Mouse (Mus musculus) kidney, adult 8-10 months (tissue): ENCODE data around the gene Hnrnpl.
A peak's percentile ranks its signal among the peaks of the same experiment; 100 is the strongest.

Experiments
- DNase-seq, 2 experiments: peaks; one replicate each; pipeline ENCODE4 v3.0.0; 2022

The Hnrnpl gene

DNA sequence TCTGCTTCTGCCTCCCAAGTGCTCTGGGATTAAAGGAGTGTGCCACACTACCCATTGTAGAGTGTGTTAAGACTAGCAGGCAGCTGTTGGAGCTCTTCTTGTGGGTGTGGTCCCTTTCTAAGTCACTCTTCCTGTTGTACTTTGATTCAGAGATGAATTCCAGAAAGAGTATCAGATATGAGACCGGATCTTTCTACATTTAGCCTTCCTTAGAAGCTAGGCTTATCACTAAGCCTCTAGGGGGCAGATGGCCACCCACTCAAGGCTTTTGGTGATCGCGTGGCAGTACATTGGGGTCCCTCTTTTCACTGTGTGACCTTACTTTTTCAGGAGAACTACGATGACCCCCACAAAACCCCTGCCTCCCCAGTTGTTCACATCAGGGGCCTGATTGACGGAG is 4.6 kb downstream of the Hnrnpl start:
- no peak for DNase-seq

GRCm38 (mm10) chr7:28814306-28815034 is 6.1 kb downstream of the Hnrnpl start:
- DNase-seq, result no peak

DNA sequence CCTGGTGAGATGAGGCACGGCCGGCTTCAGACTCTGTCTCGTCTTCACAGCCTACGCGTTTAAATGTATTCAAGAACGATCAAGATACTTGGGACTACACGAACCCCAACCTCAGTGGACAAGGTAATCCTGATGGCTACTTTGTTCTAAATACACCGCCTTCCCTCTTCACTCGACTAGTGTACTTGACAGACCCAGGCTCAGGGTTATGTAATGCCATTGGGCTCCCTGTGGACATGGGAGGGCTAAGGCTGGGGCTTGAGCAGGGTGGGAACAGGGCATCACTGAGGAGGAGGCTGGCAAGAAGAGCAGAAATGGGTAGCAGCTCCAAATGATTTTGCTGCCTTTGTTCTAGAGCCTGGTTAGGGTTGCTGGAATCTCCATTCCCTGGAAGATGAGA is 6.9 kb downstream of the Hnrnpl start:
- no peak for DNase-seq

- no peak for DNase-seq
These were observed 7.9 kb downstream of the Hnrnpl start for GRCm38 (mm10) chr7:28816201-28816600.

DNA sequence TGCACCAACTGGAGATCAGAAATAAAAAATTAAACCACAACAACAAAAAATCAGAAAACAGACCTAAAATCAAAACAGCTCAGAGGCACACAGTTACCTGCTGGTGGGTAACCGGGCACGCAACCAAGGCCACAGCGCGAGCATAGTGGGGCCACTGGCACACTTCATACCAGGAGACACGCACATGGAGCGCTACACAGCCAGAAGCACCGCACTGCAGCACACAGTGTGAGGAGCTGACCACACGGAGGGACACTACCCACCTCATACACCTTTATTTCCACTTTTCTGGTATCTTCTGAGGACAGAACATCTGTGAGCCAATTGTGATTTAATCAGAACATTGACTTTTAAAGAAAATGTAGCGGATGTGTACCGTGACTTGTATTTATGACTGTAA is 8.6 kb downstream of the Hnrnpl start:
- no peak for DNase-seq

DNA sequence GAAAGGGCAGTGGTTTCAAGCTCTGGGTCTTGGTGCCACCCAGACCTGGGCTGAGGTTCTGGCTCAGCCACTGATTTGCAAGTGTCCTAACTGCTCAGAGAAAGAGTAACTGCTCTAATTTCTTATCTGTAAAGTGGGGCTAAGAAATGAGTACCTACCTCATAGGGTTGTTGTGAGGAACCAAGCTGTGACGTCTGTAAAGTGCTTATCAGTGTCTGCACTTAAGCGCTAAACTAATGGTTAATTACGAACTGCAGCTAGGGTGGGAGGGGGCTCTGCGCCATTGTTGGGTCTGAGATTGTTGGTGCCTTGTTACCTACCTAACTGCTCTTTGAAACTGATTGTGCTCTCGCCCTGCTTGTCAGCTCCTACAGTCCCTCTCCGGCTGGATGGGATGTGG is 9.2 kb downstream of the Hnrnpl start:
- no peak for DNase-seq

DNA sequence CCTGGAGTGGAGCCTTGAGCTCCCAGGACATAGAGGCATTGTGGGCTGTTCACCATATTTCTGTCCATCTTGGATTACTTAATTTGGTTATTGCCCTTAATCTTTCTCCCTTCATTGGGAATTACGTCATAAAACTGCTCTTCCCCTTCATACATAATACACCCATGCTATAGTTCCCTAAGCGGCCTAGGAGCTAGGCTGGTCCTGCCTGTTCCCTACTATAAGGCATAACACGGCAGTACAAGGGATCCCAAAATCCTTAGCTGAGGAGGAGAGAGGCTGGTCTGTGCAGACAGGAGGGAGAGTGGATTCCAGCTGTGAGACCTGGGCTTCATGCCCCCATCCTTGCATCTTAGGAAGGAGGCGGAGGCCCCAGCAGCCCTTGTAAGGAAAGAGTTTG is 9.6 kb downstream of the Hnrnpl start:
- no peak for DNase-seq

DNA sequence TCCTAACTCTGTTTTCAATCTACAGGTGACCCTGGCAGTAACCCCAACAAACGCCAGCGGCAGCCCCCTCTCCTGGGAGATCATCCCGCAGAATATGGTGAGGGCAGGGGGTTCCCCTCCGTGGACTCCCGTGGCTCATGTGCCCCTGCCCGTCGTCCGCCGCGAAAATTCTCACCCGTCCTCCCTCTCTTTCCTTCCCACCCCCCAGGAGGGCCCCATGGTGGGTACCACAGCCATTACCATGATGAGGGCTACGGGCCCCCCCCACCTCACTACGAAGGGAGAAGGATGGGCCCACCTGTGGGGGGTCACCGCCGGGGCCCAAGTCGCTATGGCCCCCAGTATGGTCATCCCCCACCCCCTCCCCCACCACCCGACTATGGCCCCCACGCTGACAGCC is 10.1 kb downstream of the Hnrnpl start:
- DNase-seq, result no peak

DNA sequence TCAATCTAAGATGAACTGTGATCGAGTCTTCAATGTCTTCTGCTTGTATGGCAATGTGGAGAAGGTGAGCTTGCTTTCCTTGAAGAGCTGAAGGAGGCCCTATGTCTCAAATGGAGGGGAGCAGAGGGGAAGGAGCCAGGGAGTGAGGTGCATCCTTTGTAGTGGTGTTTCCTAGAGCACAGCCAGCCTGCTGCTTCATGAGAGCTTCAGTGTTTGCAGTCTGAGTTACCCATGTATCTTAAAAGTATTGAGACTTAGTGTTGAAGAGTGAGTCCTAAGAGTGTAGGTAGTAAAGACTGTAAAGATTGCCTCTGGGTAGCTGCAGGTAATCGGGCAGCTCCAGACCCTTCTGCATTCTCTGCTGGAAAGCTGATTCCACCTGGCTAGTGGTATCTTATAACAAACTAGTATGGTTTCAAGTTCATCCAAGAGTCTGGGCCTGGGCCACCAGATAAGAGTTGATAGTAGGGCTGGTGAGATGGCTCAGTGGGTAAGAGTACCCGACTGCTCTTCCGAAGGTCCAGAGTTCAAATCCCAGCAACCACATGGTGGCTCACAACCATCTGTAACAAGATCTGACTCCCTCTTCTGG is 10.6 kb downstream of the Hnrnpl start:
- DNase-seq, result no peak

- DNase-seq, result no peak
These were observed 11.2 kb downstream of the Hnrnpl start for GRCm38 (mm10) chr7:28819571-28819970.

DNA sequence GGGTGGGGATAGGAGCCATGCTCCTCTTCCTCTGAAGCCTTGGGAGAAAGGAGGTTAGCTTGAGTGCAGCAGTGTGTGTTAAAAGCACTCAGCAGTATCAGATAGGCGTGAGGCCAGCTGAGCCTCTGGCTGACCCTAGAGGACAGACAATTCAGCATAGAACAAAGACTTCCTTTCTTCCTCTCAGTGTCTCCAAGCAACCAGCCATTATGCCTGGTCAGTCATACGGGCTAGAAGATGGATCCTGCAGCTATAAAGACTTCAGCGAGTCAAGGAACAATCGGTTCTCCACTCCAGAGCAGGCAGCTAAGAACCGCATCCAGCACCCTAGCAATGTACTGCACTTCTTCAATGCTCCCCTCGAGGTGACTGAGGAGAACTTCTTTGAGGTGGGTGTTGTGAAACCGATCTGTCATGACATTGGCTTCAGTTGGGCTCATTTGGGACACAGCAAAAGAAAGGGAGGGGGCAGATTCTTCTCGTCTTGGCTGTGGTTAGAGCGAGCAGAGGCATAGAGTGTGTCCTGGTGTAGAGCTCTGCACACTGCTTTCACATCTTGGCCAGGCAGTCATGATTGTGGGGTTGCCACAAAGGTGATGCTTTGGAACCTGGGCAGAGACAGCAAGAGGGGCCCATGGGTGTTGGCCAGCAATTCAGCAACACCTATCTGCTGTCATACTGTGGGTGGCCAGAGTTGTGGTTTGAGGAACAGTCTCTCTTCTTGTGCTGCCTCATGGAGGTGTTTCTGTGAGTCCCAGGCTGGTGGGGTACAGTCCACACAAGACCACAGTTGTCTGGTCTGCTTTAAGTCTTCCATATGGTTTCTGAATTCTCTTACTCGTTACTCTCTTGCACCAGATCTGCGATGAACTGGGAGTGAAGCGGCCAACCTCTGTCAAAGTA is 12.3 kb downstream of the Hnrnpl start:
- DNase-seq, result peak in 1 of 2 experiments; percentile 61

DNA sequence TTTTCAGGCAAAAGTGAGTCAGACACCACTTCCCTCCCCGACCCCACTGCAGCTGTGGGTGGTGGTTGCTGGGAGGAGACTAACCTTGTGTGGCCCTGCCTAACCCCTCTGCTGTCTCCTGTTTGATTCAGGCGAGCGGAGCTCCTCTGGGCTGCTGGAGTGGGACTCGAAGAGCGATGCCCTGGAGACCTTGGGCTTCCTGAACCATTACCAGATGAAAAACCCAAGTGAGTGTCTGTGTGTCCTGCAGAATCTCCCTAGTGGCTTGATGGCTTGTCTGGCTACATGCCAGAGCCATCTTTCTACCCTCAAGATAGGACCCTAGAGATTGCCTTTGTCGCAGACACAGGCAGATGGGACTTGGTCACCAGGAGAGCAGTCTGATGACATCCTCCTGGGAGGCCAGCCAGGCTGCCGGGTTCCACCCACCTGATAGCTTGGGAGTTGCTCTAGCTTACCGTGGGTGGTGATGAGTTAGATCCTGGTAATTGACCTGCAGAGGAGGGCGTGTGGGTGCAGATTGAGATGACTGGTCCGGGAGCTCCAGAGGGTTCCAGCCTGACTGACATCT is 13.0 kb downstream of the Hnrnpl start:
- no peak for DNase-seq

- no peak for DNase-seq
These were observed 14.2 kb downstream of the Hnrnpl start for GRCm38 (mm10) chr7:28822556-28822955.

DNA sequence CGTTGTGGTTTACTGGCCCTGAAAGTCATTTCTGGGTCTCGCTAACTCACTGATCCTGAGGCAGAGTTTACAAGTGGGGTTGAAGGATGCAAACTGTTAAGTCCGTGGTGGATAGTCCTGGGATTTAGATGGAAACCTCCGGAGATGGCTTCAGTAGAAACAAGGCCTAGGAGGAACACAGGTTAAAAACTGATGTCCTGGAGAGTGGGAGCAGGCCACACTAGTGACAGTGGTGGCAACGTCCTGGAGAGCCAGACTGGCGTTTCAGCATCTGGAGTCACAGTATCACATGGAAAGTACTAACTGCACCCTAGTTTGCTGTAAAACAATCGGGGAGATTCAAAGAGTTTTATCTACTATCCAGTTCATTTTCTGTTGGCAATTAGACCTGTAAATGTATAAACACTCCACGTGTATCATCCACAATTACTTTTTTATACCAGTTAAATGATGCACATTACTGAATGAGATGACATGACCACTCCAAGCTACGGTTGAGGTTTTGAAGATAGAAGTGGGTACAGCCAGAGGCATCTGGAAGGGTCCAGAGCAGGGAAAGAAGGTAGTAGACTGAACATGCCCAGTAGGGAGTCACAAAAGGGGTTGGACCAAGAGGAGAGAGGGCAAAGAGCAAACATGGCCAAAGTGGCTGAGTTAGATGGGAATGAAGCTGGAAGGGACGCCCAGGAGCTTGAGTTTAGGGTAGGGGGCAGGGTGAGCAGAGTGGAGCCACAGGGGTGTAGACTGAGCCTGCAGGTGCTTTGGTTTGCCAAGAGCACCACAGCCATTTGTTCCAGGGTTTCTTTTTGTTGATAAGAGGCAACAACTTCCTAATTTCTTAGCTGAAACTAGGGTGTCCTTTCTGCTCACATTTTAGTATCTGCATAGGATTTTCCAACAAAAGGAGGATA is 14.9 kb downstream of the Hnrnpl start:
- DNase-seq, result peak in 1 of 2 experiments; percentile 50

DNA sequence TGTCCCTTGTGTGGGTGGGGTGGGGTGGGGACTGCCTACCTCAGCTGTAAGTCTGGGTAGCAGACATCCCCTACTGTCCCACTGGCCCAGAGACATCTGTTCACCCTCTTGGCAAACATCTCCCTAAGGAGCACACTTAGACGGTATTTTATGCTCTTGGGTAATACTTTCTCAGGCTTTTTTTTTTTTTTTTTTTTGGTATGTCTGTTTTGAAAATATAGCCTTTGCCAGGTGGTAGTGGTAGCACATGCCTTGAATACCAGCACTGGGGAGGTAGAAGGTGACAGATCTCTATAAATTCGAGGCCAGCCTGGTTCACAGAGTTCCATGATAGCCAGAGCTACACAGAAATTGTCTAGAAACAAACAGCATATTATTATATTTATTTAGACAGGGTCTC is 15.6 kb downstream of the Hnrnpl start:
- no peak for DNase-seq

- peak; percentile 94 to 96 for DNase-seq
These were observed 16.8 kb downstream of the Hnrnpl start, which contains the start of gene Ech1 for GRCm38 (mm10) chr7:28824941-28825685. Ech1 (plus strand) TSS chr7:28825217.

DNA sequence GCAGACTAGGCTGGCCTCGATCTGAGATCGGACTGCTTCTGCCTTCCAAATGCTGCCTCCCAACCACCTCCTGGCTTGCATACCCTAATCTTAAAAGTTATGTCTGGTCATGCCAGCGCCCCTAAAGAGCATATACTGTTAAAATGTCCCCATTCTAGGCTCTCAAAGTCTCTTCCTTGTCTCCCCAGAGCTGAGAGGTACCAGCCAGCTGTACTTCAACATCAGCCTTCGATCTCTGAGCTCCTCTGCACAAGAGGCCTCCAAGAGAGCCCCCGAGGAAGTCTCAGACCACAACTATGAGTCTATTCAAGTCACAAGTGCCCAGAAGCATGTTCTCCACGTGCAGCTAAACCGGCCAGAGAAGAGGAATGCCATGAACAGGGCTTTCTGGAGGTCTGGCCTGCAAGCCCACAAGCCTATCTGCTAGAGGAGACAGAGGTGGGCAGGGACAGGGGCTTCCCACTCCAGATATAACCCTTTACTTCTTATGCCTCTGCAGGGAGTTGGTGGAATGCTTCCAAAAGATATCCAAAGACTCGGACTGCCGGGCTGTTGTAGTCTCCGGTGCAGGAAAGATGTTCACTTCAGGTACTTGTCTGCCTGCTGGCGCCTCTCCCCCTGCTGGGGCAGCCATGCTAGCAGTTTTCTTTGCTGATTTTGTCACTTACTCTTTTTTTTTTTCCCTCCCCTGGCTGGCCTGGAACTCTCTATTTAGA is 17.5 kb downstream of the Hnrnpl start:
- DNase-seq, result peak in 1 of 2 experiments; percentile 54

GRCm38 (mm10) chr7:28826402-28826772 is 18.0 kb downstream of the Hnrnpl start:
- DNase-seq, result no peak

- peak; percentile 69 to 78 for DNase-seq
These were observed 19.0 kb downstream of the Hnrnpl start for GRCm38 (mm10) chr7:28827338-28827737.

- no peak for DNase-seq
These were observed 21.5 kb downstream of the Hnrnpl start for GRCm38 (mm10) chr7:28829821-28830220.

DNA sequence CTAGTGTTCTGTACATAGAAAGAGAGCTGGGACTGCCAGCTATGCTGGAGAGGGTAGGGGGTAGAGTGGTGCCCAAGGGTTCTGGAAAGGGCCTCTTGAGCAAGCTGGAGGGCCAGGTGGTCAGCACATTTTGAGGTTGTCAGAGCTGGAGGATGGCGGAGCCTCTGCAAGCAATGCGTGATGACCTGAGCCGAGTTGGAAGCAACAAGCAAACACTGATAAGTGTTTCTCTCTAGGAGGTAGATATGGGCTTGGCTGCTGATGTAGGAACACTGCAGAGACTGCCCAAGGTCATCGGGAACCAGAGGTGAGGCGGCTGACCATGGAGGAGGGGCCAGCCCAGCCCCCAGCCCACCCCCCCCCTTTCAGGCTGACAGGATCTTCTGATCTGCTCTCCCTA is 22.6 kb downstream of the Hnrnpl start:
- DNase-seq, result no peak
